Mouse (Mus musculus) heart, adult 2 months (tissue): Measurements from ENCODE around the gene Trp73. TPM values are rescaled to one million over a fixed set of nuclear protein-coding genes. Genes with fewer than 3 reads are reported as not detected.

Experiments used
- DNase-seq, 2 experiments: peaks; one replicate each; pipeline ENCODE4 v3.0.0; 2021
- H3K27ac ChIP-seq: fragments of 200-600 bp; 2 replicates; pipeline ENCODE4 v1.8.1; 2022
- H3K27me3 ChIP-seq: fragments of 200-500 bp; 2 replicates; pipeline ENCODE4 v1.6.1; 2012; ENCODE audit warnings: mild to moderate bottlenecking, low read length, inconsistent platforms, mixed read lengths; ENCODE audit not compliant: control insufficient read depth, insufficient read depth
- H3K36me3 ChIP-seq: fragments of 200-500 bp; 2 replicates; pipeline ENCODE4 v1.6.1; 2012; ENCODE audit warnings: low read length, inconsistent platforms; ENCODE audit not compliant: control insufficient read depth, insufficient read depth
- H3K4me1 ChIP-seq: fragments of 200-500 bp; 2 replicates; pipeline ENCODE4 v1.6.1; 2011; ENCODE audit warnings: low read length; ENCODE audit not compliant: control insufficient read depth, insufficient read depth
- H3K4me3 ChIP-seq: fragments of 200-600 bp; 2 replicates; pipeline ENCODE4 v1.8.1; 2022
- H3K79me2 ChIP-seq: fragments of 200-500 bp; replicated peaks from 2 replicates; pipeline ENCODE4 v1.6.1; 2012; ENCODE audit warnings: mild to moderate bottlenecking, inconsistent platforms, low read length, moderate library complexity, mixed read lengths; ENCODE audit not compliant: control insufficient read depth, insufficient read depth
- H3K9ac ChIP-seq: fragments of 200-500 bp; 2 replicates; pipeline ENCODE4 v1.6.1; 2012; ENCODE audit warnings: low read depth, mild to moderate bottlenecking, control low read depth, inconsistent platforms, low read length, mixed read lengths
- CTCF ChIP-seq: fragments of 200-600 bp; IDR thresholded peaks from 2 replicates; pipeline ENCODE4 v1.8.1; 2022; ENCODE audit warnings: antibody characterized with exemption, mild to moderate bottlenecking, moderate library complexity
- EP300 ChIP-seq: fragments of 200-500 bp; IDR thresholded peaks from 2 replicates; pipeline ENCODE4 v1.6.1; 2011; ENCODE audit warnings: low read depth, low read length, control low read depth; ENCODE audit not compliant: insufficient read depth
- POLR2A ChIP-seq: fragments of 200-500 bp; IDR thresholded peaks from 2 replicates; pipeline ENCODE4 v1.6.1; 2011; ENCODE audit warnings: mild to moderate bottlenecking, low read depth, low read length, control low read depth; ENCODE audit not compliant: insufficient read depth
- WGBS: fragments of 180-500 bp; shearing (Covaris S2); methylation state at CpG from one replicate; pipeline ENCODE4 v1.1.7; 2018; 5-methylcytosine and 5-hydroxymethylcytosine counted together
- intact Hi-C: fragments of 180-260 bp; cut with DNase I; formaldehyde crosslinking; loops from one replicate; pipeline ENCODE4 v1.15.1; 2025
- polyA plus RNA-seq: library from polyadenylated mRNA; depleted of rRNA; stranded (reverse); fragments of >200 nt; gene quantifications from 2 replicates; pipeline ENCODE4 v1.2.3, GENCODE M21; 2012
- total RNA-seq, 2 experiments: library from RNA; stranded (reverse); gene quantifications; 2 replicates each; pipeline ENCODE4 v1.2.3; 2021

Trp73 gene
- total and polyA plus RNA-seq, 3 experiments: 0.39 TPM; not detected in 2

DNA sequence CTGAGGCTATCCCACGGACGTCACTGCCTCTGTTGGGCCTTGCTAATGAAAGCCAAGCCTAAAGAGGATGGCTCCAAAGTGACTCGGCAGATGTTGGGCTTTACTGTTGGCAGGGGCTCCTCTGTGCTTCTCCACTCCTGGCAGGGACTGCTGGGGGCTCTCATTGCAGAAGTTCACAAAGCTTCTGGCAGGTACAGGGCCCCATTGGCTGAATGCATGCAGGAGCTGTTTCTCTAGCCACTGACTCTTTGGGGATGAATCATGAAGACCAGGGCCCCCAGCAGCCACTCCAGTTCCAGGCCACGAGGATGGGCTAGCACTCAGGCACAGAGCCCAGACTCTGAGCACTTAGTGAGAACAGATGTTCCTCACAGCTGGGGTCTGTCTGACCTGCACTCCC lies 82.3 kb downstream of the Trp73 start:
- no peak overlapping the region for H3K27ac ChIP-seq
- DNase-seq: no peak
- no peak overlapping the region for H3K4me3 ChIP-seq
- TF ChIP-seq CTCF (no peak), POLR2A (no peak), EP300 (no peak)
- H3K27me3 ChIP-seq: no peaks in the 10 kb centered on the region
- WGBS: 45% methylated on average over 4 of the region's 4 CpGs
- no peaks in the 10 kb centered on the region; the same call in 1 of the 2 replicates for H3K4me1 ChIP-seq
- intact Hi-C loops: no loop called here
- H3K36me3 ChIP-seq: no peaks in the 10 kb centered on the region
- no peak overlapping the region for H3K9ac ChIP-seq
- no peaks in the 10 kb centered on the region for H3K79me2 ChIP-seq

DNA sequence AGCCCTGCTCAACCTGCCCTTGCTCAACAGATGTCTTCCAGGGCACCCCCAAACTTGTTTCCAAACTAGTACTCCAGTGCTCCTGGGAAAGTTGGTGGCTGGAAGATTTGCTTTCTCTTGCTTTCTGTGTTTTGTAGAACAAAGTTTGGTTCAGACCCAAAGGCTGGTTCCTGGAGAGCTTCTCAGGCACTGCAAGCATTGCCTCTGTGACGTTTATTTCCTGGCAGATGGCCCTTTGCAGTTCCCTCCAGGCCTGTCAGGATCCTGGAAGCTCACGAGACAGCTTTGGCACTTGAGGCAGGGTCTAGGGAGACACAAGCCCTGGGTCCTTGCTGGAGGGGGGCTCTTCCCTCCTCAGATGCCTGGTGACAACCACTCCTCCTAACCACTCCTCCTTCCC lies 83.3 kb downstream of the Trp73 start:
- H3K36me3 ChIP-seq: no peaks in the 10 kb centered on the region
- H3K27ac ChIP-seq: no peak overlapping the region
- no peaks in the 10 kb centered on the region for H3K79me2 ChIP-seq
- no peak overlapping the region for H3K4me3 ChIP-seq
- 21% methylated on average over 2 of the region's 2 CpGs for WGBS
- H3K9ac ChIP-seq: no peak overlapping the region
- DNase-seq: peak in 1 of 2 experiments; percentile 18
- intact Hi-C loops: no loop called here
- H3K4me1 ChIP-seq: no peaks in the 10 kb centered on the region; the same call in 1 of the 2 replicates
- no peaks in the 10 kb centered on the region for H3K27me3 ChIP-seq
- TF ChIP-seq CTCF (no peak), EP300 (no peak), POLR2A (no peak)

DNA sequence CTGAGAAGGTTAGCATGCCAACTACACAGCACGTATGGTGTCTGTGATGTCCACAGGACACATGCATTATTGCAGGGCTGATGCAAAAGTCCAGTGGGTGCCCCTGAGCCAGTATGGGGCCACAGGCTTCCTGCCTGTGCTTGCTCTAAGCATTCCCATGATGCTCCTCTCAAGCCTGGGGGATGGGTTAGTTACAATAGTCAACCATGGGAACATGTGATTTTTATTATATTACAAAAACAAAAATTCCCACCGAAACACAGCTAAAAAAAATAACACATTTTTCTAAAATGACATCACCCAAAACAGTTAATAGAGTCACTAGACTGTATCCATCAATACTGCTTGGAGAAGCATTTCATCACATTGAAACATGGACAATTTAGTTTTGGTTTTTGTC lies 84.0 kb downstream of the Trp73 start:
- no peak overlapping the region for H3K9ac ChIP-seq
- H3K4me3 ChIP-seq: no peak overlapping the region
- WGBS: 52% methylated on average over 2 of the region's 2 CpGs
- no peaks in the 10 kb centered on the region; the same call in 1 of the 2 replicates for H3K4me1 ChIP-seq
- H3K79me2 ChIP-seq: no peaks in the 10 kb centered on the region
- TF ChIP-seq EP300 (no peak), POLR2A (no peak), CTCF (no peak)
- no peak for DNase-seq
- H3K27ac ChIP-seq: no peak overlapping the region
- intact Hi-C loops: no loop called here
- no peaks in the 10 kb centered on the region for H3K27me3 ChIP-seq
- no peaks in the 10 kb centered on the region for H3K36me3 ChIP-seq

DNA sequence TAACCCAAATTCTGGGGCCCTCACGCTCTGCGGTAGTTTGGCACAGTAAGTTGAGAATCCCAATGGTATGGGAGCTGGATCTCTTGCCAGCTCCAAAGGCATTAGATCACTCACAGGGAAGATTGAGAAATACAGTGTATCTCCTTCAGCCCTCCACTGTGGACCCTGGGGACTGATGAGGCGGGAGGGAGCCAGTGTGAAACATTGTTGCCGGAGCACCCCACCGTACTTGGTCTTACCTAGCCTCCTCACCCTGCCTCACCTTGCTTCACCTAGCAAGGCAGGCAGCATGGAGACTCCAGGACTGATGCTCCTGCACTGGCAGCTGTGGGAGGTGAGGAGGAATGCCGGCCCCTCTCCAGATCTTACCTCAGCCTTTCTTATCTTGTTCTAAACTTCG lies 84.5 kb downstream of the Trp73 start:
- Histone ChIP-seq H3K4me1 (no peaks in the 10 kb centered on the region; the same call in 1 of the 2 replicates), H3K79me2 (no peaks in the 10 kb centered on the region), H3K4me3 (no peak overlapping the region), H3K36me3 (no peaks in the 10 kb centered on the region), H3K27ac (no peak overlapping the region), H3K9ac (no peak overlapping the region), H3K27me3 (no peaks in the 10 kb centered on the region)
- WGBS: 70% methylated on average over 7 of the region's 7 CpGs
- intact Hi-C loops: no loop called here
- peak; percentile 22 to 27 for DNase-seq
- TF ChIP-seq POLR2A (no peak), EP300 (no peak), CTCF (no peak)

DNA sequence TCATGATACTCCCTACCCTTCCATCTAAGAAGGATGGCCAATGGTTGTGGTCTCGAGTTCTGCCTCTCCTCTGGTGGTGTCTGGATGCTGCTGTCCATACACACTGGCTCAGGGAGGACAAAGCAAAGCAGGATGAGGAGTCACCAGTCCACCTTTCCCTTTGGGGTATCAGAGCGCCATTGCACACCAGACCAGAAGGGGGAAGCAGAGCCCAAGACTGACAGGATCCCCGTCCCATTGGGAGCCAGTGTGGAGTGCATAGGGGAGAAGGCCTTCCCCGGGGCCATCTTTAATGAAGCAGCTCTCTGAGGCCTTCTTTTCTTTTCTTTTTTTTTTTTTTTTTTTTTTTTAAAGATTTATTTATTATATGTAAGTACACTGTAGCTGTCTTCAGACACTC lies 86.9 kb downstream of the Trp73 start:
- Histone ChIP-seq H3K36me3 (no peaks in the 10 kb centered on the region), H3K9ac (no peak overlapping the region), H3K79me2 (no peaks in the 10 kb centered on the region; the same call in 1 of the 2 replicates), H3K27ac (no peak overlapping the region), H3K27me3 (no peaks in the 10 kb centered on the region), H3K4me3 (no peak overlapping the region), H3K4me1 (no peaks in the 10 kb centered on the region; the same call in 1 of the 2 replicates)
- 0 out of 2 replicates have a peak, but pooled peaks have one; percentile 8 for TF ChIP-seq CTCF
- no peak for TF ChIP-seq EP300
- no peak for TF ChIP-seq POLR2A
- intact Hi-C loops: no loop called here
- WGBS: 43% methylated on average over 4 of the region's 4 CpGs
- DNase-seq: no peak

DNA sequence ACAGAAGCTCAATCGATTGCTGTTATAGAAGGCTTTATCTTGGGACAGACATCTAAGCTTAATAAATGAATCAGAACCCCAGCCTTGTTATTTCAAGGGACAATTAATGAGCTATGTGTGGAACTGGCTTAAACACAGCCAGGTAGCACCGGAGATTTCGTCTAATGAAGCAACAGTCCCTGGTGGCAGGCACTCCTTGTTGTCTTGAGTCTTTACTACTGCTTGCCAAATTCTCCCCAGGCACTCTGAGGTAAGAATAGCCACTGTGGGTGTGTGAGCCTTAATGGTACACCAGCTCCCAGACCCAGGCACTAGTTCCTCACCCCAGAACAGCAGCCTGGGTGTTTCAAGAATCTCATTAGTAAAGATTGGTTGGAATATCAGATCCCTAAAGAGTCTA lies 88.6 kb downstream of the Trp73 start:
- no peak for DNase-seq

DNA sequence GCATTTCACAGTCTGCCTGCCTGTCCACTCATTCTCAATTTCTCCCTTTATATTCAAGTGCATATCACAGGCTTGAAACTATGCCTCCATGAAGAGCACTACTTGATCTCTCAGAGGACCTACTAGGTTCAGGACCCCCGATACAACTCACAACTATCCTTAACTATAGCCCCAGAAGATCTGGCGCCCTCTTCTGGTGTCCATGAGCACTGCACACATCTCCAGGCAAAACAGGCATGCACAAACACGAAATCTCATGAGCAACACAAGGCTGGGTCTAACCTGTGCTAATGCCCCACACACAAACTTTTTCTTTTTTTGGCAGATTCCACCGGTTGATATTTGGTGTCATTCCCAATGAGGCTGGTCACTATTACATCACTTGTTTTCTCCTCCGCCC lies 94.2 kb downstream of the Trp73 start:
- Histone ChIP-seq H3K9ac (no peak overlapping the region), H3K36me3 (no peaks in the 10 kb centered on the region), H3K79me2 (no peaks in the 10 kb centered on the region; the same call in 1 of the 2 replicates), H3K4me1 (no peaks in the 10 kb centered on the region), H3K4me3 (no peak overlapping the region), H3K27me3 (no peaks in the 10 kb centered on the region; the same call in 1 of the 2 replicates), H3K27ac (no peak overlapping the region)
- no peak for TF ChIP-seq POLR2A
- peak; percentile 22; the same call in 1 of the 2 replicates for TF ChIP-seq CTCF
- TF ChIP-seq EP300: no peak
- intact Hi-C loops: no loop called here
- 63% methylated on average over 5 of the region's 5 CpGs for WGBS
- DNase-seq: no peak

More for the DNA sequence above, 88.6 kb downstream of the Trp73 start:
- Histone ChIP-seq H3K36me3 (no peaks in the 10 kb centered on the region), H3K9ac (no peak overlapping the region), H3K27me3 (no peaks in the 10 kb centered on the region), H3K4me1 (no peaks in the 10 kb centered on the region; the same call in 1 of the 2 replicates), H3K79me2 (no peaks in the 10 kb centered on the region; the same call in 1 of the 2 replicates), H3K4me3 (no peak overlapping the region), H3K27ac (no peak overlapping the region)
- intact Hi-C loops: no loop called here
- 84% methylated on average over 3 of the region's 3 CpGs for WGBS
- TF ChIP-seq EP300: no peak
